Mouse (Mus musculus) cortical plate, adult 2 months (tissue): Measurements from ENCODE around the gene Il6.
"Not testable (repeated sequence)": the region's sequence is repeated elsewhere in the genome, so short reads cannot be mapped to it uniquely, and the experiment has no call there.

Source experiments
- CTCF ChIP-seq: fragments of 200-500 bp; IDR thresholded peaks from 2 replicates; pipeline ENCODE4 v1.5.1; 2011; ENCODE audit warnings: mild to moderate bottlenecking, control low read depth, low read length; ENCODE audit not compliant: insufficient read depth; ENCODE audit errors: extremely low read depth
- POLR2A ChIP-seq: fragments of 200-500 bp; IDR thresholded peaks from 2 replicates; pipeline ENCODE4 v1.6.1; 2011; ENCODE audit warnings: mild to moderate bottlenecking, low read length, control low read depth; ENCODE audit not compliant: insufficient read depth; ENCODE audit errors: extremely low read depth

DNA sequence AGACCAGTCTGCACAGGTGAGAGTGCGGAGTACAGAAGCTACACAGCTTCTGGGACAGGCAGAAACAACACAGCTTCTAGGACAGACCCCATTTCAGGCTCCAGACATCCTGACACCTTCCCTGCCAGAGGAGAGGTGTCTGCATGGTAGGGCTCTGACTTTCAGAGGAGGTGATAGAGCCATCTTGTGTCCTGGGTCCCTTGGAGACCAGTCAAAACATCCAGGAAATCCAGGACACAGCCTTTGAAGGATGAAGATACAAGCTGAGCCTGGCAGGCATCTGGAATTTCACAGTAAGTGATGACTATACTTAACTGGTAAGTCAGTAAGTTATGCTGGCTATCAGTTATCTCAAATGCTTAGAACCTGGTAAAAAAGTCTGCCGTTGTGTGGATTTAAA lies 24.2 kb downstream of the Il6 start:
- not testable (repeated sequence) for TF ChIP-seq CTCF, POLR2A
